Mouse (Mus musculus) liver, postnatal 0 days (tissue): ENCODE results near the gene Trim39. TPM values are rescaled to one million over a fixed set of nuclear protein-coding genes. Genes with fewer than 3 reads are reported as not detected.
"Not testable (repeated sequence)": the region's sequence is repeated elsewhere in the genome, so short reads cannot be mapped to it uniquely, and the experiment has no call there.

ENCODE experiments used
- ATAC-seq: fragments of 200-750 bp; cut with Nextera tagmentation; 2 replicates; pipeline ENCODE4 v1.8.0; 2017; ENCODE audit warnings: mild to moderate bottlenecking, moderate library complexity
- DNase-seq: peaks from one replicate; pipeline ENCODE4 v3.0.0-alpha.2; 2016
- H3K27ac ChIP-seq: fragments of 300-500 bp; sonication (generic); 2 replicates; pipeline ENCODE4 v1.5.1; 2014; ENCODE audit warnings: antibody characterized with exemption, moderate library complexity, mild to moderate bottlenecking, low read depth
- H3K27me3 ChIP-seq: fragments of 300-500 bp; sonication (generic); 2 replicates; pipeline ENCODE4 v1.6.1; 2014; ENCODE audit warnings: low read length, control low read depth, mixed read lengths; ENCODE audit not compliant: insufficient read depth
- H3K36me3 ChIP-seq: fragments of 300-500 bp; sonication (generic); replicated peaks from 2 replicates; pipeline ENCODE4 v1.6.1; 2014; ENCODE audit warnings: mild to moderate bottlenecking, control low read depth, low read length, moderate library complexity, mixed read lengths; ENCODE audit not compliant: insufficient read depth
- H3K4me1 ChIP-seq: fragments of 300-500 bp; sonication (generic); 2 replicates; pipeline ENCODE4 v1.6.1; 2014; ENCODE audit warnings: antibody characterized with exemption, mild to moderate bottlenecking, control low read depth; ENCODE audit not compliant: insufficient read depth
- H3K4me2 ChIP-seq: fragments of 300-500 bp; sonication (generic); 2 replicates; pipeline ENCODE4 v1.6.1; 2014; ENCODE audit warnings: low read depth, mild to moderate bottlenecking, low read length, moderate library complexity, mixed read lengths
- H3K4me3 ChIP-seq: fragments of 300-500 bp; sonication (generic); 2 replicates; pipeline ENCODE4 v1.5.1; 2014; ENCODE audit warnings: low read depth, low read length
- H3K9ac ChIP-seq: fragments of 300-500 bp; sonication (generic); replicated peaks from 2 replicates; pipeline ENCODE4 v1.6.1; 2014; ENCODE audit warnings: mild to moderate bottlenecking, moderate library complexity
- H3K9me3 ChIP-seq: fragments of 300-500 bp; sonication (generic); 2 replicates; pipeline ENCODE4 v1.6.1; 2016; ENCODE audit warnings: mild to moderate bottlenecking, control low read depth, low read length, mixed read lengths
- CTCF ChIP-seq: sonication (generic); IDR thresholded peaks from 2 replicates; pipeline ENCODE4 v1.5.1; 2016; ENCODE audit warnings: antibody characterized with exemption, low read depth
- EP300 ChIP-seq: IDR thresholded peaks from 2 replicates; pipeline ENCODE4 v1.6.1; 2016; ENCODE audit warnings: antibody characterized with exemption, low read depth, mild to moderate bottlenecking
- WGBS: fragments of 180-500 bp; shearing (Covaris S2); extraction: QIAGEN DNeasy Blood & Tissue Kit; methylation state at CpG from one replicate; pipeline ENCODE4 v1.1.7; 2014; ENCODE audit not compliant: insufficient replicate concordance; 5-methylcytosine and 5-hydroxymethylcytosine counted together
- polyA plus RNA-seq: library from polyadenylated mRNA; unstranded; fragments of >200 nt; fragmentation: Nextera tagmentation; extraction: Ambion mirVana; gene quantifications from 2 replicates; pipeline ENCODE4 v1.2.1, GENCODE M21; 2015

Trim39 gene
- polyA plus RNA-seq: 2.7 and 3.6 TPM in 2 replicates

GRCm38 (mm10) chr17:36271586-36272256 lies at the start of gene Trim39:
TSS of gene Trim39 (minus strand) at chr17:36272247.
- peaks cover 19% of the 10 kb centered on the region for H3K36me3 ChIP-seq
- peak within 1 kb of the TSS; percentile 84 for H3K27ac ChIP-seq
- 1% methylated on average over 42 of the region's 43 CpGs for WGBS

GRCm38 (mm10) chr17:36315689-36316253 lies 43.7 kb upstream of the Trim39 start:
- Histone ChIP-seq H3K9me3 (no peaks in the 10 kb centered on the region), H3K27ac (no peak overlapping the region), H3K36me3 (no peaks in the 10 kb centered on the region), H3K4me3 (peak overlapping the region; percentile 51; the same call in 1 of the 2 replicates), H3K4me2 (peak overlapping the region; percentile 90), H3K9ac (no peak overlapping the region), H3K27me3 (0 out of 2 replicates have a peak, but pooled peaks cover 6% of the 10 kb centered on the region), H3K4me1 (no peaks in the 10 kb centered on the region)
- WGBS: 43% methylated on average over 5 of the region's 5 CpGs
- DNase-seq: no peak
- ATAC-seq: no peak
- TF ChIP-seq EP300 (no peak), CTCF (no peak)

More at GRCm38 (mm10) chr17:36271586-36272256, at the start of gene Trim39:
- H3K9me3 ChIP-seq: no peaks in the 10 kb centered on the region
- no peak for TF ChIP-seq EP300
- ATAC-seq (peak; percentile 84), DNase-seq (peak; percentile 84)
- peak within 1 kb of the TSS; percentile 76 for H3K4me3 ChIP-seq
- H3K4me1 ChIP-seq: peaks cover 18% of the 10 kb centered on the region
- H3K9ac ChIP-seq: peak within 1 kb of the TSS; percentile 82
- no peaks in the 10 kb centered on the region for H3K27me3 ChIP-seq
- H3K4me2 ChIP-seq: peak within 1 kb of the TSS; percentile 86

GRCm38 (mm10) chr17:36315041-36315688 lies 43.1 kb upstream of the Trim39 start:
- no peaks in the 10 kb centered on the region for H3K4me1 ChIP-seq
- ATAC-seq (no peak), DNase-seq (peak; percentile 18)
- peak overlapping the region; percentile 90 for H3K4me2 ChIP-seq
- H3K4me3 ChIP-seq: peak overlapping the region; percentile 51
- TF ChIP-seq EP300 (no peak), CTCF (no peak)
- H3K27me3 ChIP-seq: 0 out of 2 replicates have a peak, but pooled peaks cover 6% of the 10 kb centered on the region
- H3K9me3 ChIP-seq: no peaks in the 10 kb centered on the region
- WGBS: 0% methylated on average over 19 of the region's 19 CpGs
- H3K27ac ChIP-seq: no peak overlapping the region
- peak overlapping the region; percentile 38; the same call in 1 of the 2 replicates for H3K9ac ChIP-seq
- H3K36me3 ChIP-seq: no peaks in the 10 kb centered on the region

- 7% methylated on average over 9 of the region's 9 CpGs for WGBS
- no peak for DNase-seq
- H3K9ac ChIP-seq: no peak overlapping the region
- peak overlapping the region; percentile 51 for H3K4me3 ChIP-seq
- H3K4me1 ChIP-seq: no peaks in the 10 kb centered on the region
- H3K36me3 ChIP-seq: no peaks in the 10 kb centered on the region
- peak overlapping the region; percentile 90 for H3K4me2 ChIP-seq
- no peaks in the 10 kb centered on the region for H3K9me3 ChIP-seq
- ATAC-seq: no peak
- TF ChIP-seq EP300 (no peak), CTCF (no peak)
- no peak overlapping the region for H3K27ac ChIP-seq
- H3K27me3 ChIP-seq: 0 out of 2 replicates have a peak, but pooled peaks cover 6% of the 10 kb centered on the region
These were observed 42.5 kb upstream of the Trim39 start for GRCm38 (mm10) chr17:36314511-36314910.

- H3K4me3 ChIP-seq: no peak overlapping the region
- WGBS: 55% methylated on average over 1 of the region's 1 CpGs
- no peaks in the 10 kb centered on the region for H3K27me3 ChIP-seq
- H3K4me1 ChIP-seq: no peaks in the 10 kb centered on the region
- TF ChIP-seq EP300: no peak
- TF ChIP-seq CTCF: no peak
- H3K4me2 ChIP-seq: no peak overlapping the region
- no peaks in the 10 kb centered on the region for H3K36me3 ChIP-seq
- H3K9ac ChIP-seq: no peak overlapping the region
- ATAC-seq: no peak
- H3K27ac ChIP-seq: no peak overlapping the region
- no peak for DNase-seq
- no peaks in the 10 kb centered on the region for H3K9me3 ChIP-seq
These were observed 37.2 kb upstream of the Trim39 start for GRCm38 (mm10) chr17:36309293-36309692.

- WGBS: 0% methylated on average over 3 of the region's 3 CpGs
- H3K27me3 ChIP-seq, H3K9me3 ChIP-seq, H3K36me3 ChIP-seq, ATAC-seq, H3K27ac ChIP-seq, H3K4me3 ChIP-seq, H3K4me2 ChIP-seq, H3K4me1 ChIP-seq, H3K9ac ChIP-seq: not testable (repeated sequence)
- peak; percentile 76 for TF ChIP-seq CTCF
- peak; percentile 59 for DNase-seq
These were observed 36.8 kb upstream of the Trim39 start for GRCm38 (mm10) chr17:36308855-36309254.
